Mouse (Mus musculus) bone marrow macrophage, adult 2 months (primary cell): ENCODE results near the gene Actl7b.

ENCODE experiments used
- CTCF ChIP-seq: IDR thresholded peaks from 2 replicates; pipeline ENCODE4 v1.5.1; 2012; ENCODE audit warnings: low read depth, mild to moderate bottlenecking, low read length, moderate library complexity
- POLR2A ChIP-seq: IDR thresholded peaks from 2 replicates; pipeline ENCODE4 v1.6.1; 2012; ENCODE audit warnings: mild to moderate bottlenecking, low read depth, low read length, borderline replicate concordance

DNA sequence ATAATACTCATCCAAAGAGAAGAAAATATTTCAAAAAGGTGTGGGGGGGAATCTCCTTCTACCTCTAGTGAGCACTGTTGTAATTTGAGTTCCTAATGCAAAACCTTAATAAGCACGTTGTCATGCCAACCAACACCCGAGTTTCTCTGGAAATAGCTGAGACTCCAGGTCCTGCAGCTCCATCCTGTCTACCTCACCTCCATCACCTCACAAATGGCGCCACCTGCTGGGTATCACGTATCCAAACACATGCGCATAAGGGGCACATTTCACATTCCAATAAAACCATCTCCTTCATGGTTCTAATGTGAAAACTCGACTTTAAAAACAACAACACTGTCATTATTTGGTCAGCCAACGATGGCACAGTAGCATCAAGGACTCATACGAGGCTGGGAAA lies 15.4 kb downstream of the Actl7b start:
- TF ChIP-seq CTCF (peak; percentile 20; the same call in 1 of the 2 replicates), POLR2A (no peak)
